Mouse (Mus musculus): Measurements from ENCODE around the gene Olfm4.

DNA sequence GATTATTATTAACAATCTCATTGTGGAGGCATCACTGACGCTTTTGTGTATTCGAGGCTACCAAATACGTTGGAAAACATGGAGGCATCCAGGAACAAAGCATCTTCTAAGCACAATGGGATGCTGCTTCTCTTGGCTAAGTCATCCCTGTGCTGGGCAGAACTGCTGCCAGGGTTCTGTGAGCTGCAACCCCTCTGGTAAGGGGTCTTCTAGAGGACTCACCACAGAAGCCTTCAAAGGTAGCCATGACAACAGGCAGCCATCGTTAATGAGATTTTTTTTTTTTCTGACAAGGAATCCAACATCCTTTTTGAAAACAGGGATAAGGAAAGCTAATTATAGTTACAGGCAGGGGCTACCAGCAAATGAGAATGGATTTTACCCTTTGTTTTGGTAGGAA is 13.7 kb downstream of the Olfm4 start:
- TF ChIP-seq POLR2A (IDR thresholded peaks at IDR 0.05; ENCODE audit: control insufficient read depth, low read depth, low read length) (no peak), CTCF (IDR thresholded peaks at IDR 0.05; ENCODE audit: control insufficient read depth, insufficient read depth, insufficient replicate concordance, low read depth, low read length) (no peak)
